Mouse (Mus musculus) intestine, embryonic 16.5 days (tissue): ENCODE measurements around the gene Npc2. TPM values are rescaled to one million over a fixed set of nuclear protein-coding genes. Genes with fewer than 3 reads are reported as not detected.

ENCODE experiments used
- ATAC-seq: fragments of 200-750 bp; cut with Nextera tagmentation; 2 replicates; pipeline ENCODE4 v1.8.0; 2017; ENCODE audit warnings: moderate TSS enrichment, moderate library complexity
- H3K27ac ChIP-seq: fragments of 300-500 bp; sonication (generic); 2 replicates; pipeline ENCODE4 v1.5.1; 2014; ENCODE audit warnings: mild to moderate bottlenecking, low read length
- H3K27me3 ChIP-seq: fragments of 300-500 bp; sonication (generic); replicated peaks from 2 replicates; pipeline ENCODE4 v1.6.1; 2014; ENCODE audit warnings: low read length, control low read depth, mixed read lengths; ENCODE audit not compliant: control insufficient read depth, insufficient read depth
- H3K36me3 ChIP-seq: fragments of 300-500 bp; sonication (generic); 2 replicates; pipeline ENCODE4 v1.6.1; 2014; ENCODE audit warnings: low read length, control low read depth; ENCODE audit not compliant: control insufficient read depth, insufficient read depth
- H3K4me1 ChIP-seq: fragments of 300-500 bp; sonication (generic); 2 replicates; pipeline ENCODE4 v1.6.1; 2014; ENCODE audit warnings: low read length, control low read depth, mixed read lengths; ENCODE audit not compliant: control insufficient read depth, insufficient read depth
- H3K4me2 ChIP-seq: fragments of 300-500 bp; sonication (generic); 2 replicates; pipeline ENCODE4 v1.6.1; 2014; ENCODE audit warnings: low read depth, low read length, control low read depth
- H3K4me3 ChIP-seq: fragments of 300-500 bp; sonication (generic); 2 replicates; pipeline ENCODE4 v1.5.1; 2014; ENCODE audit warnings: mild to moderate bottlenecking, low read length
- H3K9ac ChIP-seq: fragments of 300-500 bp; sonication (generic); 2 replicates; pipeline ENCODE4 v1.6.1; 2014; ENCODE audit warnings: low read depth, low read length
- H3K9me3 ChIP-seq: fragments of 300-500 bp; sonication (generic); 2 replicates; pipeline ENCODE4 v1.6.1; 2016; ENCODE audit warnings: low read length, control low read depth; ENCODE audit not compliant: control insufficient read depth
- WGBS: fragments of 180-500 bp; shearing (Covaris S2); extraction: QIAGEN DNeasy Blood & Tissue Kit; methylation state at CpG from one replicate; pipeline ENCODE4 v1.1.7; 2014; 5-methylcytosine and 5-hydroxymethylcytosine counted together
- polyA plus RNA-seq: library from polyadenylated mRNA; unstranded; fragments of >200 nt; fragmentation: Nextera tagmentation; extraction: Ambion mirVana; gene quantifications from 2 replicates; pipeline ENCODE4 v1.2.1, GENCODE M21; 2015

Gene Npc2
- polyA plus RNA-seq, 1 experiment from 2014 or later, result 88.4 TPM

DNA sequence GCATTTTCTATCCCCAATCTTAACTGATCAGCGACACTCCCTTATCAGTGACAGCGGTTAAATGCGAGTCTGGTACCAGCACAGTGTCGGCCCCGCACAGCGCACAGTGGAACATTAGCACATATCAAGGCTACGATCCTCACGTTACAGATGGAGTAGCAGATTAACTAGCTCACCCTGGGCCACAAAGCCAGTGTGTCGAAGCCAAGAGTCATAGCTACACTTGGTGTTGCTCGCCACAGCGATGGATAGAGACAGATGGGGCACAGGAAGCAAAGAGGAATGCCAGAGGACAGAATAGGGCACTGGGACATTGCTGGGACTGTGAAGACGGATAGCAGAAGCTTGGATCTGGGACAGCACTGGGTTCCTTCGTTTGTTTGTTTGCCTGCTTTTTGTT, 34.4 kb upstream of the Npc2 start:
- Histone ChIP-seq H3K9ac (no peak overlapping the region), H3K4me2 (no peak overlapping the region), H3K27me3 (no peaks in the 10 kb centered on the region), H3K4me1 (peaks cover 21% of the 10 kb centered on the region), H3K36me3 (no peaks in the 10 kb centered on the region), H3K9me3 (no peaks in the 10 kb centered on the region), H3K4me3 (no peak overlapping the region), H3K27ac (no peak overlapping the region)
- 78% methylated on average over 13 of the region's 13 CpGs for WGBS
- ATAC-seq, result no peak

GRCm38 (mm10) chr12:84806726-84807125, 33.8 kb upstream of the Npc2 start:
- 53% methylated on average over 5 of the region's 5 CpGs for WGBS
- ATAC-seq, result 0 out of 2 replicates have a peak, but pooled peaks have one; percentile 16
- H3K4me2 ChIP-seq, result no peak overlapping the region

GRCm38 (mm10) chr12:84806010-84806409, 33.1 kb upstream of the Npc2 start:
- Histone ChIP-seq H3K36me3 (no peaks in the 10 kb centered on the region), H3K9ac (peak overlapping the region; percentile 48; the same call in 1 of the 2 replicates), H3K4me3 (no peak overlapping the region), H3K27ac (peak overlapping the region; percentile 86), H3K27me3 (no peaks in the 10 kb centered on the region), H3K4me1 (peaks cover 21% of the 10 kb centered on the region), H3K4me2 (peak overlapping the region; percentile 43), H3K9me3 (no peaks in the 10 kb centered on the region)
- peak; percentile 75 for ATAC-seq
- WGBS, result 56% methylated on average over 1 of the region's 1 CpGs

More at GRCm38 (mm10) chr12:84806726-84807125, 33.8 kb upstream of the Npc2 start:
- Histone ChIP-seq H3K9me3 (no peaks in the 10 kb centered on the region), H3K27me3 (no peaks in the 10 kb centered on the region), H3K36me3 (no peaks in the 10 kb centered on the region), H3K4me3 (no peak overlapping the region), H3K4me1 (peaks cover 21% of the 10 kb centered on the region), H3K27ac (peak overlapping the region; percentile 86), H3K9ac (0 out of 2 replicates have a peak overlapping the region, but pooled peaks have one; percentile 24)

DNA sequence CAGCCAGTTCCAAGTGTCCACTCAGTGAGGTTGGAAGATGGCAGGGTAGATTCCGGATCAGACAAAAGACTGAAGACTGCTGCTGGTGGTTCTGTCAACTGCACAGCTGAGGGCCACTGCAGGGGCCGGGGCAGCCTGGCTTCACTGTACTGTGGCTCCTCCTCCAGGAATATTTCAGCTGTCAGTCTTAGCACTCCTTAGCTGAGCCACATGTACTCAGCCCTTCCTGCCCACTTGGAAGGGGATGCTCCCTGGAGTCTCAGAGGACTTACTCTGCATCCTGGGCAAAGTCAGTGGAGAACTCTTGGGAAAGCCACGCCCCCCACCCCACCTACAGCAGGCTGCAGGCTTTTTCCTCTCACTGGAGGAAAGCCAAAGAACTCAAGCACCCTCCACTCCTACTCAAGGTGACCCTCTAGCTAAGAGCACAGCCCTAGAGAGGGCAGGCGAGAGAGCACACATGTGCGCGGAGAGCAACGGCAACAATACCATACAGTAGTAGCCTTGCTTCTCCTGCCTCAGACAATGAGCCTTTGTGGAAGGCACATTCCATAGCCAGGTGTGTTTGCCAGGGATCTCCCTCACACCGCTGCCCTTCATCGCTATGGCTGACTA, 32.4 kb upstream of the Npc2 start:
- H3K4me2 ChIP-seq, result peak overlapping the region; percentile 43; the same call in 1 of the 2 replicates

GRCm38 (mm10) chr12:84802625-84803024, 29.7 kb upstream of the Npc2 start:
- ATAC-seq, result no peak
- Histone ChIP-seq H3K27ac (no peak overlapping the region), H3K27me3 (no peaks in the 10 kb centered on the region), H3K9ac (no peak overlapping the region), H3K4me2 (no peak overlapping the region), H3K9me3 (no peaks in the 10 kb centered on the region), H3K4me1 (peaks cover 24% of the 10 kb centered on the region), H3K36me3 (no peaks in the 10 kb centered on the region), H3K4me3 (no peak overlapping the region)
- 92% methylated on average over 3 of the region's 3 CpGs for WGBS

More for the DNA sequence above, 32.4 kb upstream of the Npc2 start:
- Histone ChIP-seq H3K27me3 (no peaks in the 10 kb centered on the region), H3K9ac (peak overlapping the region; percentile 48; the same call in 1 of the 2 replicates), H3K4me3 (no peak overlapping the region), H3K36me3 (no peaks in the 10 kb centered on the region), H3K4me1 (peaks cover 24% of the 10 kb centered on the region), H3K27ac (peak overlapping the region; percentile 86), H3K9me3 (no peaks in the 10 kb centered on the region)
- WGBS, result 50% methylated on average over 9 of the region's 9 CpGs
- ATAC-seq, result peak; percentile 90

- no peak for ATAC-seq
- no peak overlapping the region for H3K9ac ChIP-seq
- H3K4me2 ChIP-seq, result no peak overlapping the region
- H3K27ac ChIP-seq, result no peak overlapping the region
- WGBS, result 82% methylated on average over 13 of the region's 13 CpGs
- no peaks in the 10 kb centered on the region for H3K36me3 ChIP-seq
- no peaks in the 10 kb centered on the region for H3K27me3 ChIP-seq
- H3K4me1 ChIP-seq, result peaks cover 19% of the 10 kb centered on the region
- H3K4me3 ChIP-seq, result no peak overlapping the region
- H3K9me3 ChIP-seq, result no peaks in the 10 kb centered on the region
Observed at GRCm38 (mm10) chr12:84801532-84802110, 28.7 kb upstream of the Npc2 start.

GRCm38 (mm10) chr12:84800419-84800818, 27.5 kb upstream of the Npc2 start:
- H3K4me2 ChIP-seq, result no peak overlapping the region

DNA sequence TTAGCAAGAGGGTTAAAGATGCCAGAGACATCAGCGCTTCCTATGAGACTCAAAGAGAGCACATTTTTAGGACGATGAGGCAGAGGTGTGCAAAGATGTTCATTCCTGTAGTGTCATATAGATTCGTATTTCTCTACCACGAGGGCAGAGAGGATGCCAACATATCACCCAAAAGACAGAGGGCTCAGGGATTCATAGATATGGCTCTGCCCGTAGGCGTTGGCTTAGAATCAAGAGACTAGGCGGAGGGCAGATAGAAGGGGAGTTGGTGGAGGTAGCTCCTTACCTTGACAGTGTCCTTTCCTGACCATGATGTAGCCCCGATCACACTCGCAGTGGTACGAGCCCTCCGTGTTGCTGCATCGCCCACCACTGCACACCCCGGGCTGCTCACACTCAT, 26.1 kb upstream of the Npc2 start:
- Histone ChIP-seq H3K9ac (no peak overlapping the region), H3K36me3 (no peaks in the 10 kb centered on the region), H3K4me1 (peaks cover 6% of the 10 kb centered on the region), H3K27me3 (no peaks in the 10 kb centered on the region), H3K9me3 (no peaks in the 10 kb centered on the region), H3K4me3 (no peak overlapping the region), H3K4me2 (no peak overlapping the region), H3K27ac (no peak overlapping the region)
- WGBS, result 92% methylated on average over 13 of the region's 13 CpGs
- ATAC-seq, result no peak

More at GRCm38 (mm10) chr12:84800419-84800818, 27.5 kb upstream of the Npc2 start:
- Histone ChIP-seq H3K4me1 (peaks cover 9% of the 10 kb centered on the region), H3K36me3 (no peaks in the 10 kb centered on the region), H3K27ac (no peak overlapping the region), H3K9ac (no peak overlapping the region), H3K9me3 (no peaks in the 10 kb centered on the region), H3K4me3 (no peak overlapping the region), H3K27me3 (no peaks in the 10 kb centered on the region)
- no peak for ATAC-seq
- WGBS, result 50% methylated on average over 4 of the region's 4 CpGs

- H3K27me3 ChIP-seq, result no peaks in the 10 kb centered on the region
- H3K4me2 ChIP-seq, result no peak overlapping the region
- no peak overlapping the region for H3K4me3 ChIP-seq
- no peak overlapping the region for H3K27ac ChIP-seq
- H3K36me3 ChIP-seq, result no peaks in the 10 kb centered on the region
- H3K4me1 ChIP-seq, result peaks cover 3% of the 10 kb centered on the region; the same call in 1 of the 2 replicates
- H3K9ac ChIP-seq, result no peak overlapping the region
- WGBS, result 74% methylated on average over 8 of the region's 8 CpGs
- ATAC-seq, result peak; percentile 68; the same call in 1 of the 2 replicates
- H3K9me3 ChIP-seq, result no peaks in the 10 kb centered on the region
Observed at GRCm38 (mm10) chr12:84794647-84795046, 21.7 kb upstream of the Npc2 start.
